Mouse (Mus musculus) CH12.LX (cell line): Measurements from ENCODE around the gene Psmd7. TPM values are rescaled to one million over a fixed set of nuclear protein-coding genes. Genes with fewer than 3 reads are reported as not detected.
A peak's percentile ranks its signal among the peaks of the same experiment; 100 is the strongest.

Source experiments
- DNase-seq: peaks from one replicate; pipeline ENCODE4 v3.0.0-alpha.2; 2013; ENCODE audit errors: extremely low read depth
- H3K27ac ChIP-seq: 2 replicates; pipeline ENCODE4 v1.5.1; 2012; ENCODE audit warnings: low read depth, mild to moderate bottlenecking, control low read depth, moderate library complexity; ENCODE audit not compliant: insufficient read depth
- H3K27me3 ChIP-seq: replicated peaks from 2 replicates; pipeline ENCODE3; 2012; ENCODE audit warnings: inconsistent platforms
- H3K36me3 ChIP-seq, 2 experiments: replicated peaks in 1 of 2; 2 replicates each; pipeline versions ENCODE3 to v1.6.1; 2012; ENCODE audit warnings: inconsistent platforms in 1 of 2, low read length in 1 of 2, mild to moderate bottlenecking in 1 of 2, mixed read lengths in 1 of 2, moderate library complexity in 1 of 2; ENCODE audit not compliant: control insufficient read depth in 1 of 2, insufficient read depth in 1 of 2
- H3K4me1 ChIP-seq, 2 experiments: 2 replicates each; pipeline ENCODE4 v1.6.1; 2012; ENCODE audit warnings: inconsistent platforms in 1 of 2, moderate library complexity in 1 of 2; ENCODE audit not compliant: insufficient read depth in 2 of 2, control insufficient read depth in 1 of 2
- H3K4me2 ChIP-seq: 2 replicates; pipeline ENCODE4 v1.6.1; 2012; ENCODE audit warnings: low read depth, mild to moderate bottlenecking, control low read depth; ENCODE audit not compliant: poor library complexity, insufficient read depth, severe bottlenecking
- H3K4me3 ChIP-seq, 3 experiments: fragments of 150-350 bp in 1 of 3; sonication (generic) in 1 of 3; replicated peaks in 1 of 3; 2 replicates each; pipeline versions ENCODE3 to v1.5.1; 2011 to 2012; ENCODE audit warnings: low read depth in 2 of 3, low read length in 2 of 3, mild to moderate bottlenecking in 2 of 3, moderate library complexity in 2 of 3, control low read depth in 1 of 3, improper control_type of control experiment in 1 of 3, inconsistent platforms in 1 of 3, mixed read lengths in 1 of 3; ENCODE audit not compliant: poor library complexity in 1 of 3
- H3K79me2 ChIP-seq: replicated peaks from 2 replicates; pipeline ENCODE4 v1.6.1; 2012; ENCODE audit warnings: mild to moderate bottlenecking, moderate library complexity; ENCODE audit not compliant: control insufficient read depth, poor library complexity, insufficient read depth, severe bottlenecking; ENCODE audit errors: extremely low read depth
- H3K9ac ChIP-seq: 2 replicates; pipeline ENCODE4 v1.6.1; 2012; ENCODE audit warnings: low read depth, mild to moderate bottlenecking, control low read depth, moderate library complexity; ENCODE audit not compliant: insufficient read depth
- H3K9me3 ChIP-seq: replicated peaks from 2 replicates; pipeline ENCODE3; 2012; ENCODE audit warnings: low read length, inconsistent platforms, mixed read lengths
- BHLHE40 ChIP-seq: IDR thresholded peaks from 2 replicates; pipeline ENCODE4 v1.6.1; 2011; ENCODE audit warnings: mild to moderate bottlenecking, low read depth, low read length, improper control_type of control experiment
- CHD1 ChIP-seq: IDR thresholded peaks from 2 replicates; pipeline ENCODE4 v1.6.1; 2012; ENCODE audit warnings: low read depth, low read length, improper control_type of control experiment, inconsistent platforms
- CHD2 ChIP-seq: IDR thresholded peaks from 2 replicates; pipeline ENCODE4 v1.6.1; 2011; ENCODE audit warnings: low read length, improper control_type of control experiment
- CTCF ChIP-seq, 2 experiments: IDR thresholded peaks in 1 of 2; conservative IDR thresholded peaks in 1 of 2; 2 replicates each; pipeline ENCODE4 v1.5.1; 2011 to 2012; ENCODE audit warnings: low read depth in 2 of 2, low read length in 2 of 2, improper control_type of control experiment in 1 of 2, inconsistent platforms in 1 of 2, mild to moderate bottlenecking in 1 of 2, moderate library complexity in 1 of 2
- E2F4 ChIP-seq: IDR thresholded peaks from 2 replicates; pipeline ENCODE4 v1.6.1; 2011; ENCODE audit warnings: low read depth, low read length, improper control_type of control experiment; ENCODE audit not compliant: insufficient replicate concordance
- ELF1 ChIP-seq: IDR thresholded peaks from 2 replicates; pipeline ENCODE4 v1.6.1; 2014; ENCODE audit warnings: low read depth, mild to moderate bottlenecking, inconsistent platforms, low read length, improper control_type of control experiment
- EP300 ChIP-seq: IDR thresholded peaks from 2 replicates; pipeline ENCODE4 v1.6.1; 2011; ENCODE audit warnings: low read length, improper control_type of control experiment
- ETS1 ChIP-seq: conservative IDR thresholded peaks from 2 replicates; pipeline ENCODE4 v1.6.1; 2012; ENCODE audit warnings: low read depth, mild to moderate bottlenecking, inconsistent platforms, low read length, improper control_type of control experiment, moderate library complexity
- GABPA ChIP-seq: IDR thresholded peaks from 2 replicates; pipeline ENCODE4 v1.6.1; 2012; ENCODE audit warnings: low read depth, low read length, improper control_type of control experiment, inconsistent platforms; ENCODE audit not compliant: insufficient replicate concordance
- HCFC1 ChIP-seq: IDR thresholded peaks from 2 replicates; pipeline ENCODE4 v1.6.1; 2012; ENCODE audit warnings: low read depth, mild to moderate bottlenecking, inconsistent platforms, low read length, improper control_type of control experiment
- IRF4 ChIP-seq: IDR thresholded peaks from 2 replicates; pipeline ENCODE4 v1.6.1; 2014; ENCODE audit warnings: low read depth, mild to moderate bottlenecking, inconsistent platforms, low read length, improper control_type of control experiment
- JUN ChIP-seq: IDR thresholded peaks from 2 replicates; pipeline ENCODE4 v1.6.1; 2011; ENCODE audit warnings: low read depth, mild to moderate bottlenecking, low read length, improper control_type of control experiment, moderate library complexity; ENCODE audit not compliant: insufficient read depth
- JUND ChIP-seq: conservative IDR thresholded peaks from 2 replicates; pipeline ENCODE4 v1.6.1; 2011; ENCODE audit warnings: low read depth, low read length, improper control_type of control experiment
- KAT2A ChIP-seq: IDR thresholded peaks from 2 replicates; pipeline ENCODE4 v1.6.1; 2012; ENCODE audit warnings: low read length, improper control_type of control experiment, inconsistent platforms; ENCODE audit not compliant: insufficient replicate concordance
- MAFK ChIP-seq: IDR thresholded peaks from 2 replicates; pipeline ENCODE4 v1.6.1; 2011; ENCODE audit warnings: low read length, improper control_type of control experiment; ENCODE audit not compliant: insufficient replicate concordance
- MAX ChIP-seq: IDR thresholded peaks from 2 replicates; pipeline ENCODE4 v1.6.1; 2011; ENCODE audit warnings: low read length, improper control_type of control experiment
- MAZ ChIP-seq: IDR thresholded peaks from 2 replicates; pipeline ENCODE4 v1.6.1; 2012; ENCODE audit warnings: low read depth, mild to moderate bottlenecking, inconsistent platforms, low read length, improper control_type of control experiment, moderate library complexity
- MEF2A ChIP-seq: IDR thresholded peaks from 2 replicates; pipeline ENCODE4 v1.6.1; 2014; ENCODE audit warnings: low read depth, mild to moderate bottlenecking, inconsistent platforms, low read length, improper control_type of control experiment, borderline replicate concordance
- MXI1 ChIP-seq: IDR thresholded peaks from 2 replicates; pipeline ENCODE4 v1.6.1; 2011; ENCODE audit warnings: mild to moderate bottlenecking, low read depth, low read length, improper control_type of control experiment
- MYC ChIP-seq: IDR thresholded peaks from 2 replicates; pipeline ENCODE4 v1.6.1; 2011; ENCODE audit warnings: low read depth, mild to moderate bottlenecking, improper control_type of control experiment, low read length
- NELFE ChIP-seq: IDR thresholded peaks from 2 replicates; pipeline ENCODE4 v1.6.1; 2011; ENCODE audit warnings: low read depth, low read length, improper control_type of control experiment
- NRF1 ChIP-seq: IDR thresholded peaks from 2 replicates; pipeline ENCODE4 v1.6.1; 2014; ENCODE audit warnings: low read depth, mild to moderate bottlenecking, inconsistent platforms, low read length, improper control_type of control experiment, moderate library complexity
- PAX5 ChIP-seq: IDR thresholded peaks from 2 replicates; pipeline ENCODE4 v1.6.1; 2012; ENCODE audit warnings: low read length, inconsistent platforms, mixed read lengths
- POLR2A ChIP-seq: IDR thresholded peaks from 2 replicates; pipeline ENCODE4 v1.6.1; 2011; ENCODE audit warnings: low read depth, mild to moderate bottlenecking, improper control_type of control experiment, low read length
- POLR2AphosphoS2 ChIP-seq: IDR thresholded peaks from 2 replicates; pipeline ENCODE4 v1.6.1; 2011; ENCODE audit warnings: low read depth, low read length, improper control_type of control experiment
- RAD21 ChIP-seq: IDR thresholded peaks from 2 replicates; pipeline ENCODE4 v1.6.1; 2011; ENCODE audit warnings: low read depth, mild to moderate bottlenecking, low read length, improper control_type of control experiment, moderate library complexity
- RCOR1 ChIP-seq: conservative IDR thresholded peaks from 2 replicates; pipeline ENCODE4 v1.6.1; 2012; ENCODE audit warnings: low read depth, mild to moderate bottlenecking, inconsistent platforms, low read length, improper control_type of control experiment
- SIN3A ChIP-seq: IDR thresholded peaks from 2 replicates; pipeline ENCODE4 v1.6.1; 2012; ENCODE audit warnings: low read length, improper control_type of control experiment, inconsistent platforms
- SMC3 ChIP-seq: IDR thresholded peaks from 2 replicates; pipeline ENCODE4 v1.6.1; 2011; ENCODE audit warnings: low read depth, low read length, improper control_type of control experiment
- TBP ChIP-seq: conservative IDR thresholded peaks from 2 replicates; pipeline ENCODE4 v1.6.1; 2011; ENCODE audit warnings: low read depth, low read length, improper control_type of control experiment
- TCF12 ChIP-seq: IDR thresholded peaks from 2 replicates; pipeline ENCODE4 v1.6.1; 2014; ENCODE audit warnings: low read depth, mild to moderate bottlenecking, inconsistent platforms, low read length, improper control_type of control experiment
- UBTF ChIP-seq: IDR thresholded peaks from 2 replicates; pipeline ENCODE4 v1.6.1; 2012; ENCODE audit warnings: low read depth, mild to moderate bottlenecking, inconsistent platforms, low read length, improper control_type of control experiment, moderate library complexity
- USF1 ChIP-seq: IDR thresholded peaks from 2 replicates; pipeline ENCODE4 v1.6.1; 2014; ENCODE audit warnings: low read depth, mild to moderate bottlenecking, inconsistent platforms, low read length, improper control_type of control experiment
- USF2 ChIP-seq: conservative IDR thresholded peaks from 2 replicates; pipeline ENCODE4 v1.6.1; 2011; ENCODE audit warnings: low read depth, low read length, improper control_type of control experiment
- ZC3H11A ChIP-seq: IDR thresholded peaks from 2 replicates; pipeline ENCODE4 v1.6.1; 2012; ENCODE audit warnings: low read depth, mild to moderate bottlenecking, inconsistent platforms, low read length, improper control_type of control experiment
- ZKSCAN1 ChIP-seq: IDR thresholded peaks from 2 replicates; pipeline ENCODE4 v1.6.1; 2012; ENCODE audit warnings: low read depth, inconsistent platforms, low read length, improper control_type of control experiment, borderline replicate concordance
- ZMIZ1 ChIP-seq: IDR thresholded peaks from 2 replicates; pipeline ENCODE4 v1.6.1; 2012; ENCODE audit warnings: low read depth, mild to moderate bottlenecking, inconsistent platforms, low read length, improper control_type of control experiment
- ZNF384 ChIP-seq: IDR thresholded peaks from 2 replicates; pipeline ENCODE4 v1.6.1; 2012; ENCODE audit warnings: low read depth, low read length, improper control_type of control experiment, inconsistent platforms
- dilution Hi-C: fragments of 300-500 bp; cut with MboI; formaldehyde crosslinking; loops from 2 replicates; pipeline ENCODE4 v1.14.3; 2020; ENCODE audit warnings: low sequenced_read_pairs; ENCODE audit not compliant: extremely low pct_unique_long_range_greater_than_20kb, extremely low pct_ligation_motif_present
- in situ Hi-C: fragments of 300-500 bp; cut with MboI; formaldehyde crosslinking; loops from 3 replicates; pipeline ENCODE4 v1.14.3; 2019; ENCODE audit warnings: low sequenced_read_pairs, low pct_ligation_motif_present, low pct_unique_long_range_greater_than_20kb, mixed read lengths
- polyA plus RNA-seq: library from polyadenylated mRNA; unstranded; fragments of >175 nt; gene quantifications from 2 replicates; pipeline ENCODE4 v1.2.1, GENCODE M21; 2012; ENCODE audit warnings: low read depth; ENCODE audit not compliant: insufficient read length
- total RNA-seq, 2 experiments: library from RNA; depleted of rRNA; stranded (reverse); fragments of 300-350 nt in 1 of 2; fragments of >200 nt in 1 of 2; gene quantifications; 2 replicates each; pipeline ENCODE4 v1.2.3; 2012 to 2014

Psmd7 gene
- total RNA-seq (2012; rRNA removed) (110 and 134 TPM in 2 replicates), total RNA-seq (2014; rRNA removed) (56.7 and 59.7 TPM in 2 replicates), polyA plus RNA-seq (345 and 353 TPM in 2 replicates)

- Histone ChIP-seq H3K9ac (peak within 1 kb of the TSS; percentile 84), H3K9me3 (no peaks in the 10 kb centered on the region), H3K79me2 (peaks cover 38% of the 10 kb centered on the region), H3K4me3 (peak within 1 kb of the TSS; percentile 95 to 98 (median 95)), H3K27me3 (no peaks in the 10 kb centered on the region), H3K4me2 (peak within 1 kb of the TSS; percentile 61; the same call in 1 of the 2 replicates), H3K4me1 (peaks cover 3 to 17% of the 10 kb centered on the region in 2 experiments; a peak in 3 of 4 replicates), H3K36me3 (peaks cover 22 to 31% of the 10 kb centered on the region in 2 experiments), H3K27ac (peak within 1 kb of the TSS; percentile 76)
- dilution Hi-C loops (no loop called here), in situ Hi-C loops (no loop called here)
- TF ChIP-seq MEF2A (no peak), ELF1 (peak; percentile 90), NRF1 (peak; percentile 79), RAD21 (no peak), TBP (peak; percentile 71), MXI1 (peak; percentile 79), CTCF (conservative IDR thresholded peaks at IDR 0.05 in 1 of 2, IDR thresholded peaks at IDR 0.05 in 1 of 2; ENCODE audit: low read depth in 2 of 2, low read length in 2 of 2) (no peak), CHD2 (no peak), USF2 (no peak; the same call in 1 of the 2 replicates), JUN (no peak), SMC3 (no peak), MAFK (peak; percentile 66; the same call in 1 of the 2 replicates), EP300 (no peak), JUND (no peak), TCF12 (peak; percentile 91), MAX (0 out of 2 replicates have a peak, but pooled peaks have one; percentile 24), POLR2A (peak; percentile 87), ZMIZ1 (peak; percentile 57; the same call in 1 of the 2 replicates), POLR2AphosphoS2 (peak; percentile 74; the same call in 1 of the 2 replicates), IRF4 (no peak), ETS1 (no peak), MYC (peak; percentile 38; the same call in 1 of the 2 replicates), E2F4 (peak; percentile 56; the same call in 1 of the 2 replicates), GABPA (peak; percentile 77; the same call in 1 of the 2 replicates), ZNF384 (peak; percentile 56; the same call in 1 of the 2 replicates), NELFE (peak; percentile 96), BHLHE40 (no peak), PAX5 (no peak), UBTF (peak; percentile 75; the same call in 1 of the 2 replicates), CHD1 (no peak), RCOR1 (no peak; the same call in 1 of the 2 replicates), USF1 (no peak), ZC3H11A (no peak), MAZ (no peak), SIN3A (peak; percentile 80; the same call in 1 of the 2 replicates), HCFC1 (peak; percentile 99), ZKSCAN1 (no peak), KAT2A (peak; percentile 99)
- DNase-seq = peak; percentile 94
These were observed at the start of gene Psmd7 for GRCm38 (mm10) chr8:107587995-107588780. Gene Psmd7, minus strand, starts transcription at chr8:107588464.
